Mouse (Mus musculus): ENCODE results near the gene Lmo7. TPM values are rescaled to one million over a fixed set of nuclear protein-coding genes. Genes with fewer than 3 reads are reported as not detected.
A peak's percentile ranks its signal among the peaks of the same experiment; 100 is the strongest.

The Lmo7 gene
- polyA plus RNA-seq, 1 experiment from 2014 or later = 36.2 TPM

DNA sequence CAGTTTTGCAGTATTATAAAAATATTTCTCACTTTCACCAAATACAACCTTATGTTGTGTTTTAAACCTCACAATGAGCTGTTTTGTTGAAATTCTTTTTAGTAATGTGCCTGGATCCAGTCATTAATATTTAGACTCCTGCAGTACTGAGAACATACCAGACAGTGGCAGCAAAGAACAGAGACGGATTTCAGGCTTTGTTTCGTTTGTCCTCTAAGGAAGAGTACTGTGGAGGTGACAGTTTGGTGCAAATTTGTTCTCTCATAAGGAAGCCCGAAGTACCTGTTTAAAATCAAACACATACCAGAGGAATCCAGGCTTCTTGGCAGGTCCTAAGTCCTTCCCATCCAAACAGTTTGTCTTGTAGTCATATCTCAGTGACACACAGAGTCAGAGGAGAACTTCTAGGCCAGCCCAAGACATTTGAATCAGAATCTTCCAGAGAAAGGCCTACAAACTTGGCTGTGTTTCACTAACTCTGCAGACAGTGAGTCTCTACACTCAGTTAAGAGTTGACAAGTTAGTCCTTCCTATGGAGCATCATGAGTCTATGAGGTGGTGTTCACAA lies 52.3 kb downstream of the Lmo7 start:
- Histone ChIP-seq H3K27ac (no peak overlapping the region), H3K4me3 (no peak overlapping the region), H3K27me3 (no peaks in the 10 kb centered on the region), H3K9ac (no peak overlapping the region), H3K36me3 (no peaks in the 10 kb centered on the region), H3K4me2 (no peak overlapping the region), H3K4me1 (no peaks in the 10 kb centered on the region), H3K9me3 (no peaks in the 10 kb centered on the region)
- WGBS = 14% methylated on average over 3 of the region's 3 CpGs
- ATAC-seq (ENCODE audit: borderline replicate concordance, extremely low read depth, low FRiP score, low TSS enrichment) = no peak

DNA sequence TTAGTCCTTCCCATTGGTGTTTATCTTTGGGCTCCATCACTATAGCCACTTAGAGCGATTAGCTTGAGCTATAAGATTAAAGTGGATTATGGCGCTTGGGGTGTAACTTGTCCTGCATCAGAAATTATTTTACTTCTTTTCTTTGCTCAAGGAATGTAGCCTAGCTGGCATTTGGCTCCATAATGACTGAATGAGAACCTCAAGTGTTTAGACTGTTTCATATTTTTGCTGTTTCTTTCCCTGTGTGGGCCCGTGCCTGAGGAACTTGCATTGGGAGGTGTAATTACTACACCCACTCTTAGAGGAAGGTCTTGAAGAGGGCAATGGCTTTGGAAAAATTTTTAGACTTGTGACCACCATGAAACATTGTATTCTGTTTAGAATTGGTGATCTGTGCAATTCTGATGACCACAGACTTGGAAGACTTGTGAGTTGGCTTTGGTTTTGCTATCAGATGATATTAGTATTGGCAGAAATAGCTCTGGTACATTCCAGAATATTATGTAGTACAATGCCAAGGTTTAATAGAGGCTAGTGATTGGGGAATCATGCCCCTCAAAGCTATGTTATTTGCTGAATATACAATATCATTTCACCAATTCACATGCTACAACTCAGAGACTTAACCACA lies 54.7 kb downstream of the Lmo7 start:
- Histone ChIP-seq H3K9me3 (no peaks in the 10 kb centered on the region), H3K4me2 (no peak overlapping the region), H3K9ac (no peak overlapping the region), H3K4me3 (no peak overlapping the region), H3K27me3 (no peaks in the 10 kb centered on the region), H3K27ac (0 out of 2 replicates have a peak overlapping the region, but pooled peaks have one; percentile 19), H3K4me1 (peaks cover 4% of the 10 kb centered on the region), H3K36me3 (no peaks in the 10 kb centered on the region)
- 72% methylated on average over 3 of the region's 3 CpGs for WGBS
- no peak for ATAC-seq (ENCODE audit: borderline replicate concordance, extremely low read depth, low FRiP score, low TSS enrichment)

- Histone ChIP-seq H3K4me2 (no peak overlapping the region), H3K4me3 (no peak overlapping the region), H3K36me3 (no peaks in the 10 kb centered on the region), H3K27ac (peak overlapping the region; percentile 65), H3K9me3 (no peaks in the 10 kb centered on the region), H3K27me3 (no peaks in the 10 kb centered on the region), H3K9ac (no peak overlapping the region), H3K4me1 (peaks cover 4% of the 10 kb centered on the region)
- 52% methylated on average over 5 of the region's 5 CpGs for WGBS
- ATAC-seq (ENCODE audit: borderline replicate concordance, extremely low read depth, low FRiP score, low TSS enrichment) = peak; percentile 55; the same call in 1 of the 2 replicates
Measured at GRCm38 (mm10) chr14:101787903-101788302, 58.1 kb downstream of the Lmo7 start.

DNA sequence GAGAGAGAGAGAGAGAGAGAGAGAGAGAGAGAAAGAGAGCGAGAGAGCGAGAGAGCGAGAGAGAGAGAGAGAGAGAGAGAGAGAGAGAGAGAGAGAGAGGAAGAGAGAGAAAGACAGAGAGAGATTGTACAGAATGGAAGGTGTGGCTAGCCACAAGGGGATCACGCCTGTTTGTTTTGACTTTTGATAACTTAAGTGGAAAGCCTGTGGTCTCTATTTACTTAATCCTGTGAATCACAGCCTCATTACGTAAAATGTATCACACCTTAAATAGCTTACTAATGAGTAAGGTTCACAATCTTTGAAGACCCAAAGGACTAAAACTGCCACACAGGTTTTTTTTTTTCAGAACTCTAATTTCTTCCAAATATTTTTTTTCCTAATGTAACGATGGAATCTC lies 58.7 kb downstream of the Lmo7 start:
- Histone ChIP-seq H3K27me3 (no peaks in the 10 kb centered on the region), H3K9ac (no peak overlapping the region), H3K4me3 (no peak overlapping the region), H3K4me2 (no peak overlapping the region), H3K27ac (peak overlapping the region; percentile 65; the same call in 1 of the 2 replicates), H3K36me3 (no peaks in the 10 kb centered on the region), H3K9me3 (no peaks in the 10 kb centered on the region), H3K4me1 (peaks cover 4% of the 10 kb centered on the region)
- ATAC-seq (ENCODE audit: borderline replicate concordance, extremely low read depth, low FRiP score, low TSS enrichment) = no peak
- 69% methylated on average over 5 of the region's 6 CpGs for WGBS

GRCm38 (mm10) chr14:101794553-101795177 lies 64.9 kb downstream of the Lmo7 start:
- H3K36me3 ChIP-seq = no peaks in the 10 kb centered on the region
- H3K4me1 ChIP-seq = peaks cover 8% of the 10 kb centered on the region; the same call in 1 of the 2 replicates
- H3K9me3 ChIP-seq = no peaks in the 10 kb centered on the region
- H3K4me3 ChIP-seq = no peak overlapping the region
- H3K27me3 ChIP-seq = no peaks in the 10 kb centered on the region
- peak overlapping the region; percentile 82 for H3K27ac ChIP-seq
- peak overlapping the region; percentile 18; the same call in 1 of the 2 replicates for H3K4me2 ChIP-seq
- WGBS = 63% methylated on average over 10 of the region's 10 CpGs
- H3K9ac ChIP-seq = no peak overlapping the region
- ATAC-seq (ENCODE audit: borderline replicate concordance, extremely low read depth, low FRiP score, low TSS enrichment) = peak; percentile 78; the same call in 1 of the 2 replicates

- Histone ChIP-seq H3K9me3 (no peaks in the 10 kb centered on the region), H3K4me1 (peaks cover 8% of the 10 kb centered on the region; the same call in 1 of the 2 replicates), H3K36me3 (no peaks in the 10 kb centered on the region), H3K27me3 (no peaks in the 10 kb centered on the region), H3K27ac (no peak overlapping the region), H3K4me3 (no peak overlapping the region), H3K4me2 (no peak overlapping the region), H3K9ac (no peak overlapping the region)
- WGBS = 46% methylated on average over 5 of the region's 5 CpGs
- ATAC-seq (ENCODE audit: borderline replicate concordance, extremely low read depth, low FRiP score, low TSS enrichment) = no peak
Measured at GRCm38 (mm10) chr14:101797930-101798500, 68.3 kb downstream of the Lmo7 start.

DNA sequence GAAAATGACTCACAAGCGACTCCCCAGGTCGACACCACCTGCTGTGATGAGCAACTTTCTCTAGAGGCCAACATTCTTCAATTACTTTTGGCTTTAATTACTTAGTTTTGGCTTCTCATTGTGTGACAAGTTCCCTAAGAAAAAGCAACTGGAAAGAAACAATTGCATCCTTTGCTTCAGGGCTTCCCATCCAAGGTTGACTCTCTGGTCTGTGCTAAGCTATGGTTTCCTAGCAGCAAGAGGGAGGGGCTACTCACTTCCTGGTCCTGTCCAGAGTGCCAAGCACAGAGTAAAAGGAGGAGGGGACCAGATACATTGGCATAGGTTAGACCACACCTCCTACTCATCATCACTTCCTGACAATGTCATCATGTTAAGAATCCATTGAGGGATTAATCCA lies 69.0 kb downstream of the Lmo7 start:
- WGBS = 87% methylated on average over 2 of the region's 2 CpGs
- Histone ChIP-seq H3K27me3 (no peaks in the 10 kb centered on the region), H3K4me3 (no peak overlapping the region), H3K36me3 (no peaks in the 10 kb centered on the region), H3K4me1 (peaks cover 8% of the 10 kb centered on the region), H3K27ac (no peak overlapping the region), H3K4me2 (no peak overlapping the region), H3K9me3 (no peaks in the 10 kb centered on the region), H3K9ac (no peak overlapping the region)
- ATAC-seq (ENCODE audit: borderline replicate concordance, extremely low read depth, low FRiP score, low TSS enrichment) = no peak

- no peak for ATAC-seq (ENCODE audit: borderline replicate concordance, extremely low read depth, low FRiP score, low TSS enrichment)
- Histone ChIP-seq H3K4me1 (peaks cover 29% of the 10 kb centered on the region), H3K9me3 (no peaks in the 10 kb centered on the region), H3K27ac (no peak overlapping the region), H3K9ac (no peak overlapping the region), H3K27me3 (no peaks in the 10 kb centered on the region), H3K4me3 (no peak overlapping the region), H3K36me3 (no peaks in the 10 kb centered on the region), H3K4me2 (no peak overlapping the region)
- 59% methylated on average over 1 of the region's 1 CpGs for WGBS
Measured at GRCm38 (mm10) chr14:101801674-101802073, 71.9 kb downstream of the Lmo7 start.

- H3K27ac ChIP-seq = peak overlapping the region; percentile 81
- no peak overlapping the region for H3K9ac ChIP-seq
- ATAC-seq (ENCODE audit: borderline replicate concordance, extremely low read depth, low FRiP score, low TSS enrichment) = no peak
- no peak overlapping the region for H3K4me2 ChIP-seq
- no peaks in the 10 kb centered on the region for H3K9me3 ChIP-seq
- no peaks in the 10 kb centered on the region for H3K27me3 ChIP-seq
- H3K4me3 ChIP-seq = no peak overlapping the region
- WGBS = 57% methylated on average over 4 of the region's 4 CpGs
- no peaks in the 10 kb centered on the region for H3K36me3 ChIP-seq
- peaks cover 24% of the 10 kb centered on the region for H3K4me1 ChIP-seq
Measured at GRCm38 (mm10) chr14:101804119-101804518, 74.4 kb downstream of the Lmo7 start.

DNA sequence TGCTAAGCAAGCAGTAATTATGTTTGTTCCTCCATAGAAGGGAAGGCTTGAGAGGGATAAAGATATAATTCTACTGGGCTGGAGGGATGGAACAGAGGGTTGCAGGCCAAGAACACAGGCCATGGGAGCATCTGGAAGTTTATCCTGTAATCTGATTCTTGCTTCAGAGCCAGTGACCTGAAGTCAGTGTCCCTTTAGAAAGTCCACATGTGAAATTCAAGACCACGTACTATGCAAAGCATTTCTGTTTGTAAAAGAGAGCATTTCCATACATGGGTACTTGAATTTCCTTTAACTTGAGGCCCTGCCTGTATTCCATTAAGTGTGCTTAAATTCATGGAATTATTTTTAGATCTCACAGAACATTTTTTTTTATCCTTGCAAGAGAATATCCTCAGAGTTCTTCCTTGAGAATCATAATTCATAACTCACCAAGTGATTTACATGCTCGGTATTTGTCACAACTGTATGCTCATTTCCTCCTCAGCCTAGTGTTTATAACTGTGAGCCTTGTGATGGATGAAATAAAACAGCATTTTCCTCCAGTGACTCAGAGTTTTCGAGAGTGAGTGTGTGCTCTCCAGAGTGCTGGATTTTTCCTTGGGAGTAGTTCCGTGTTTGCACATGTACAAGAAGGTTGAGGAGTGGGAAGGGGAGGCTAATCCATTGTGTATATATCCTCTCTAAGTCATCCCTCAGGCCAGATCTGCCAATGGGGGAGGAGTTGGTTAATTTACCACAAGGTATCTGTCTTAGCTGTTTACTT lies 75.0 kb downstream of the Lmo7 start:
- no peaks in the 10 kb centered on the region for H3K36me3 ChIP-seq
- H3K4me3 ChIP-seq = no peak overlapping the region
- WGBS = 14% methylated on average over 4 of the region's 4 CpGs
- H3K27me3 ChIP-seq = no peaks in the 10 kb centered on the region
- ATAC-seq (ENCODE audit: borderline replicate concordance, extremely low read depth, low FRiP score, low TSS enrichment) = no peak
- peak overlapping the region; percentile 81 for H3K27ac ChIP-seq
- H3K4me2 ChIP-seq = no peak overlapping the region
- H3K9ac ChIP-seq = no peak overlapping the region
- H3K4me1 ChIP-seq = peaks cover 24% of the 10 kb centered on the region
- no peaks in the 10 kb centered on the region for H3K9me3 ChIP-seq

DNA sequence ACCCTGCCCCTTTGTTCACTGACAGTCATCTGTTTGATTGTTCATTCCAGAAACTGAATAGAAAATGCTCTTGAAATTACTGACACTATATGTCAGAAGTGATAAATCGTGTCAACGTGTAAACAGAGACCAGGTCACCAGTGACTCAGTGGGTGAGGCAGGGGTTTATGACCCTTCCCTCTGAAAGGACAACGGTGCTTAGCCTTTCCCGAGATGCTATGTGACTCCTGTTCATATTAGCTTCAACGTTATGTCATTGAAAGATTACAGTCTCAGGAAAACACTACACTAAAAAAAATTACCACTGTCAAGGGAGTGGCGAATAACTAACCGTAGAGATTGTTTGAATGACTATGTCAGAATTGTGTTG lies 75.6 kb downstream of the Lmo7 start:
- Histone ChIP-seq H3K9ac (no peak overlapping the region), H3K36me3 (no peaks in the 10 kb centered on the region), H3K4me1 (peaks cover 24% of the 10 kb centered on the region), H3K27ac (peak overlapping the region; percentile 81), H3K4me3 (no peak overlapping the region), H3K4me2 (no peak overlapping the region), H3K9me3 (no peaks in the 10 kb centered on the region), H3K27me3 (no peaks in the 10 kb centered on the region)
- ATAC-seq (ENCODE audit: borderline replicate concordance, extremely low read depth, low FRiP score, low TSS enrichment) = no peak
- WGBS = 30% methylated on average over 7 of the region's 7 CpGs
